Mouse (Mus musculus) CD4-positive, CD25-positive, alpha-beta regulatory T cell, adult 4 months (primary cell): ENCODE measurements around the gene Tuba3a. TPM values are rescaled to one million over a fixed set of nuclear protein-coding genes. Genes with fewer than 3 reads are reported as not detected.

ENCODE experiments used
- ATAC-seq: one replicate; pipeline ENCODE4 v1.8.0; 2017
- polyA plus RNA-seq, 2 experiments: library from polyadenylated mRNA; unstranded; fragments of 100-300 nt; shearing (Covaris generic); gene quantifications; one replicate each; pipeline ENCODE4 v1.2.1; 2017

Gene Tuba3a
- 1 to 10 TPM; 1.9 to 2.3 TPM for polyA plus RNA-seq

- no peak for ATAC-seq
Observed at GRCm38 (mm10) chr6:125285890-125286289, at the start of gene Tuba3a. Gene Tuba3a (minus strand): TSS chr6:125286042.

GRCm38 (mm10) chr6:125334356-125334755, 48.5 kb upstream of the Tuba3a start:
- ATAC-seq: no peak

- no peak for ATAC-seq
Observed at GRCm38 (mm10) chr6:125333112-125333899, 47.5 kb upstream of the Tuba3a start.

GRCm38 (mm10) chr6:125330626-125331326, 44.9 kb upstream of the Tuba3a start:
- no peak for ATAC-seq

- ATAC-seq: no peak
Observed at GRCm38 (mm10) chr6:125328243-125328642, 42.4 kb upstream of the Tuba3a start.

GRCm38 (mm10) chr6:125325337-125325736, 39.5 kb upstream of the Tuba3a start:
- ATAC-seq: no peak

- ATAC-seq: no peak
Observed at GRCm38 (mm10) chr6:125323547-125323946, 37.7 kb upstream of the Tuba3a start.

- no peak for ATAC-seq
Observed at GRCm38 (mm10) chr6:125322794-125323193, 37.0 kb upstream of the Tuba3a start.

GRCm38 (mm10) chr6:125321114-125321855, 35.4 kb upstream of the Tuba3a start:
- no peak for ATAC-seq

GRCm38 (mm10) chr6:125320323-125320722, 34.5 kb upstream of the Tuba3a start, which contains the start of gene Scnn1a:
Gene Scnn1a (plus strand): TSS chr6:125320659.
- ATAC-seq: no peak

GRCm38 (mm10) chr6:125319919-125320296, 34.1 kb upstream of the Tuba3a start:
- no peak for ATAC-seq

GRCm38 (mm10) chr6:125318981-125319918, 33.4 kb upstream of the Tuba3a start:
- no peak for ATAC-seq

GRCm38 (mm10) chr6:125317077-125317476, 31.2 kb upstream of the Tuba3a start:
- ATAC-seq: no peak

- no peak for ATAC-seq
Observed at GRCm38 (mm10) chr6:125314746-125315145, 28.9 kb upstream of the Tuba3a start.

GRCm38 (mm10) chr6:125314231-125314563, 28.4 kb upstream of the Tuba3a start:
- no peak for ATAC-seq

GRCm38 (mm10) chr6:125313546-125314230, 27.8 kb upstream of the Tuba3a start, which contains the start of gene Ltbr:
Gene Ltbr (minus strand): TSS chr6:125313885.
- no peak for ATAC-seq

GRCm38 (mm10) chr6:125312581-125313355, 26.9 kb upstream of the Tuba3a start:
- no peak for ATAC-seq

- ATAC-seq: no peak
Observed at GRCm38 (mm10) chr6:125312171-125312570, 26.3 kb upstream of the Tuba3a start.

- ATAC-seq: no peak
Observed at GRCm38 (mm10) chr6:125309406-125309805, 23.6 kb upstream of the Tuba3a start.

- ATAC-seq: no peak
Observed at GRCm38 (mm10) chr6:125308921-125309320, 23.1 kb upstream of the Tuba3a start.

- no peak for ATAC-seq
Observed at GRCm38 (mm10) chr6:125307091-125307490, 21.2 kb upstream of the Tuba3a start.
